Mouse (Mus musculus): ENCODE measurements at regions not wholly inside any gene's neighbourhood (a gene's known extent, or its start where the extent isn't known, plus 50 kb on each side); places are given as distances from the start of the nearest gene placed in this dataset.

DNA sequence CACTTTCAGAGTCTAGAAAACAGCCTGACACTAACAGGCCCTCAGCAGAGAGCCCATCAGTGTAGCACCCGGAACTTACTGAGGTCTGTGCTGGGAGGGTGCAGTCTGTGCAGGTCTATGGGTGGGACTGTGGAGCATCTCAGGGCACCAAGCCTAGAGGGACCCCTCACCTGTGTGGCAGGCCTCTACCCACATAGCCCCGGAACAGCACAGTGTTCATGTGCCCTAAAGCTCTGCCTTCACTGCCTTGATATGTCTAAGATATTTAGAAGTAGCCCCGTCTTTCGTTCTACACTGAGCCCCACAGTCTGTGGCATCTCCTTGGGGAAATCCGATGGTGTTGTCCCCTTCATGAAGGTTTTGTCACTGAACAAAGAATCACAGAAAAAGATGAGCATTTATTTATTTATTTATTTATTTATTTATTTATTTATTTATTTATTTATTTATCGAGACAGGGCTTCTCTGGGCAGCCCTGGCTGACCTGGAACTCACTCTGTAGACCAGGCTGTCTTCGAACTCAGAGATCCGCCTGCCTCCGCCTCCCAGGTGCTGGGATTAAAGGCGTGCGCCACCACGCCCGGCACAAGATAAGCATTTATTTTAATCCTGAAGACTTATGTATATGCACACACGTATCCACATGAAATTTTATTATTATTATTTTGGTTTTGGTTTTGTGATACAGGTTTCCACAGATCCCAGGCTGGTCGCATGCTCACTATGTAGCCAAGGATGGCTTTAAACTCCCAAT lies 55.2 kb upstream of the Parp11 start:
- no peak for DNase-seq

DNA sequence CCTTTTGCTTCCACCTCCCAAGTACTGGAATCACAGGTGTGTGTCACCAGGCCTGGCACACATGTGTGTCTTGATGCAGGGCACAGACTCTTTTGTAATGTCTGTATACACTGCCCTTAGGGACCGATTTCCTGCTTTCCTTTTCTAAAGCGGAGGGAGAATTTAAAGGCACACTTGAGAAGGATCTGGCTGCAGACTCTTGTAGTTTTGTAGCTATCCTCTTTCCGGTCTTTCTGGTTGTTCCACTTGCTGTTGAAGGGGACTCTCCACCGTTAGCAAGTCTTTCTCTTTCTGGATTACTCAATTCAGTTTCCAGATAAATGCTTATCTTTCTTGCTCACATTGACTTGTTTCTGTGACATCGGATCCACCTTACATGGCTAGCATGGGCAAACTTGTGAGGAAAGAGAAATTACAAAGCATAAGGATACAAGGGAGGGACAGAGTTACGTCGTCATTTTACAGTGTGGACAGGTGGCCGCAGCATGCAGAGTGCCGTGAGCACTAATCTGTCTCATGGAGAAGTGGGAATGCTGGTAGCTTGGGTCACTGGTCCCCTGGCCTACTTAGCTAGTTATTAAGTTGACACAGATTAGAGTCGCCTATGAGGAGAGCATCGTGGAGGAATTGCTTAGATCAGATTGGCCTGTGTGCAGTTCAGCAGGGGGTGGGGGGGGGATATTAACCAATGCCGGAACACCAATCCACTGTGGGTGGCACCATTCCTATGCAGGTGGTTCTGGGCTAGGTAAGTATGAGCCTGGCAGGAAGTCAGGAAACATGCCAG lies 54.4 kb upstream of the Parp11 start:
- DNase-seq = no peak

DNA sequence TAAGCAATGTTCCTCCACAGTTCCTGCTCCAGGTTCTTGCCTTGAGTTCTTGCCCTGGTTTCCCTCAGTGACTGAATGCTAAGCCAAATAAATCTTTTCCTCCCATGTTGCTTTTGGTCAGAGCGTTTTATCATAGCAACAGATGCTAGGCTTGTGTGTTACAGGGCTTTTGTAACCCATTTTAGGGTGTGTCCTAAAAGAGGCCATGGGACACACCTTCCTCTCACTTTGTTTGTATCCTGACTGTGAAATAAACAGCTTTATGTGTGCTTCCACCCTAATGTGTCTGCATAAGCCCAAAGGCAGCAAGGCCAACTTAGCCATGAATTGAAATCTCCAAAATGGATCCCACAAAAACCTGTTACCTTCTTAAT lies 53.9 kb upstream of the Parp11 start:
- DNase-seq = no peak

DNA sequence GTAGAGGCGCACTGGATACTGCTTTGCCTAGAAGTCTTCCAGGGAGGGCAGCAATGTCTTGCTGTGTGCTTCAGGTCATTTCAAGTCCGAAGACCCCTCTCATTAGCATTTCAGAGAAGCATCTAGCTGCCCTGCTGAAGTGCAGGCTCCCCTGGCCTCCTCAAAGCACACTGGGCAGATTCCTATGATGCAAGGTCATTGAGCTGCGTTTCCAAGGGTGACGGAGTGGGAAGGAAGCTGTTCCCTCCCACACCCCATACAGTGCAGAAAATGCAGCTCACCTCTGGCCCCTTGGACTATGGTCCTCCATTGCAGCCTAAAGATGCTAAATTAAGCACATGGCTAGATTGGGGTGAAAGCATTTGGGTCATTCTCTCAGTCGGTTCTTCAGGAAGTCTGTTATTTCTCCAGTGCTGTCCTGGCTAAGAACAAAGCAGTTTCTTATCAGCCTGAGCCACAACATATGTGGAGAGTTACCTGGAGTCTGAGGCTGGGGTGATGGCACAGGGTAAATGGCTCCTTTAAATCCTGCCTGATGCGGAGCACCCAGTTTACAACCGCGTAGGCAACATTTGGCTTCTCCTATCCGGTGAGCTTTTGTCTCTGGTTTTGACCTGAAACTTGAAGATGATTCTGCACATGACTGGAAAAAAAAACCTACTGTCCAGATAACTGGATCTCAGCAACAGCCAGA lies 52.6 kb upstream of the Parp11 start:
- DNase-seq = no peak
